Mouse (Mus musculus): ENCODE results near the gene Rere.

DNA sequence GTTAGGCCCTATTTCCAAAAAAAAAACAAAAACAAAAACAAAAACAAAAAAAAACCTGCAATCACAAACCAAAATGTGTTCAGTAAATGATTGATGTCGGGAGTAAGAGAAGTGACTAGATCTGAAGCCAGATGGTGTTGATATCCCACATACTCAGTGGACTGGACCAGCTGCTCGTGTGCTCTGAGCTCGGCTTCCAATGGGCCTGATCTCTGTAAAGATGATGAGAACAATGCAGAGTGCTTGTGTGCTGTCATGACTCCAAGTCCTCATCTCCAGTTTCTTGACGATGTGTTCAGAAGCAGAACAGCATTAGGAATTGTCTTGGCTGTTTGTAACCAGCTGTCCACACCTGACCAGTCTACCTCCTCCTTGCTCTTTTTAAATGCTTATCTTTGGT lies 210.3 kb downstream of the Rere start:
- TF ChIP-seq CTCF (IDR thresholded peaks at IDR 0.05; ENCODE audit: low read depth) = no peak
- no peak for TF ChIP-seq EP300 (IDR thresholded peaks at IDR 0.05; ENCODE audit: low read depth)

Measured in liver, embryonic 14.5 days (tissue).